Mouse (Mus musculus) forebrain, postnatal 0 days (tissue): ENCODE measurements at regions not wholly inside any gene's neighbourhood (a gene's known extent, or its start where the extent isn't known, plus 50 kb on each side); places are given as distances from the start of the nearest gene placed in this dataset.

Source experiments
- ATAC-seq: fragments of 200-750 bp; cut with Nextera tagmentation; 2 replicates; pipeline ENCODE4 v1.8.0; 2017; ENCODE audit warnings: mild to moderate bottlenecking, moderate library complexity
- DNase-seq: peaks from one replicate; pipeline ENCODE4 v3.0.0-alpha.2; 2015
- H3K27ac ChIP-seq: fragments of 300-500 bp; sonication (generic); 2 replicates; pipeline ENCODE4 v1.5.1; 2014; ENCODE audit warnings: low read depth, mild to moderate bottlenecking, antibody characterized with exemption, low read length, moderate library complexity, mixed read lengths
- H3K27me3 ChIP-seq: fragments of 300-500 bp; sonication (generic); 2 replicates; pipeline ENCODE4 v1.6.1; 2014; ENCODE audit warnings: mild to moderate bottlenecking, low read length, mixed read lengths; ENCODE audit not compliant: insufficient read depth
- H3K36me3 ChIP-seq: fragments of 300-500 bp; sonication (generic); 2 replicates; pipeline ENCODE4 v1.6.1; 2014; ENCODE audit warnings: mild to moderate bottlenecking, moderate library complexity; ENCODE audit not compliant: insufficient read depth
- H3K4me1 ChIP-seq: fragments of 300-500 bp; sonication (generic); 2 replicates; pipeline ENCODE4 v1.6.1; 2014; ENCODE audit warnings: antibody characterized with exemption; ENCODE audit not compliant: insufficient read depth
- H3K4me2 ChIP-seq: fragments of 300-500 bp; sonication (generic); 2 replicates; pipeline ENCODE4 v1.6.1; 2014; ENCODE audit warnings: low read depth, mild to moderate bottlenecking, moderate library complexity
- H3K4me3 ChIP-seq: fragments of 300-500 bp; sonication (generic); 2 replicates; pipeline ENCODE4 v1.5.1; 2014; ENCODE audit warnings: low read depth, low read length, mixed read lengths
- H3K9ac ChIP-seq: fragments of 300-500 bp; sonication (generic); 2 replicates; pipeline ENCODE4 v1.6.1; 2014; ENCODE audit warnings: mild to moderate bottlenecking
- H3K9me3 ChIP-seq: fragments of 300-500 bp; sonication (generic); 2 replicates; pipeline ENCODE4 v1.6.1; 2016; ENCODE audit warnings: low read length
- CTCF ChIP-seq: sonication (generic); IDR thresholded peaks from 2 replicates; pipeline ENCODE4 v1.5.1; 2016; ENCODE audit warnings: antibody characterized with exemption, control low read depth, low read depth
- WGBS: fragments of 180-500 bp; shearing (Covaris S2); extraction: QIAGEN DNeasy Blood & Tissue Kit; methylation state at CpG from one replicate; pipeline ENCODE4 v1.1.7; 2014; 5-methylcytosine and 5-hydroxymethylcytosine counted together

DNA sequence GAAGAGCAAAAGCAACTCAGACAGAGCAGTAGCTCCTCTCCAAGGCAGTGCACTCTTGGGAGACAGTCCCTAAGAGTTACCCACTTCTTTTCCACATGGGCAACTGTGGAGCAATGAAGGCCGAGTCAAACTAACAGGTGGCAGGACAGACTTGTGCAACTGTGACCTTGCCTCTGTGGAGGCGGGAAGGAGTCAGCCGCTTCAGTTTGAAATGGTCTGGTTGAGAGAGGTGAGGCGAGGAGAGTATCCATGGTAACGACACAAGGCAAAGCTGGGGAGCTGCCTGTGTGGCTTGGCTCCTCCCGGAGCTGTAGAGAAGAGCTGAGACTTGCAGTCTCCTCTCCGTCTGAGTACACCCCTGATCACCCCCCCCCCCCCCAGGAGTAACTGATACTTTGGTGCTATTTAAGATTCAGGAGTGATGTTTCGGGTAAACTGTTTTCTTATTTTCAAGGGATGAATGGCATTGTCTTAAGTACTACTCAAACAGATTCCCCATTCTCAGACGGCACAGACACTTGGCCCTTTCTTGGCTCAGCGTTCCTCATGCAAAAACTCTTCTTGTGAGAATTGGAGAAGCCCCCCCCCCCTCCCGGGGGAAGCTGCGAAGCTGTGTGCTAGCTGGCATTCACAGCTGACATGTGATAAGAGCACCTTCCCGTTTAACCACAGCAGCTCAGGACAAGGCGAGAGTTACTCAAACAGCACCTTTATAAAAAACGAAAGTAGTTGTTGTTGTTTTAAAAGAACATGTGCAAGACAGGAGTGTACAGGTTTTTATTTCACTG, 54.9 kb upstream of the Chst1 start:
- H3K4me2 ChIP-seq: no peak overlapping the region
- H3K4me3 ChIP-seq: no peak overlapping the region
- WGBS: 9% methylated on average over 15 of the region's 15 CpGs
- no peak overlapping the region for H3K27ac ChIP-seq
- no peak for TF ChIP-seq CTCF
- H3K36me3 ChIP-seq: no peaks in the 10 kb centered on the region
- H3K27me3 ChIP-seq: no peaks in the 10 kb centered on the region
- DNase-seq: peak; percentile 68
- no peaks in the 10 kb centered on the region for H3K9me3 ChIP-seq
- H3K9ac ChIP-seq: no peak overlapping the region
- peak; percentile 92 for ATAC-seq
- H3K4me1 ChIP-seq: peaks cover 10% of the 10 kb centered on the region; the same call in 1 of the 2 replicates

DNA sequence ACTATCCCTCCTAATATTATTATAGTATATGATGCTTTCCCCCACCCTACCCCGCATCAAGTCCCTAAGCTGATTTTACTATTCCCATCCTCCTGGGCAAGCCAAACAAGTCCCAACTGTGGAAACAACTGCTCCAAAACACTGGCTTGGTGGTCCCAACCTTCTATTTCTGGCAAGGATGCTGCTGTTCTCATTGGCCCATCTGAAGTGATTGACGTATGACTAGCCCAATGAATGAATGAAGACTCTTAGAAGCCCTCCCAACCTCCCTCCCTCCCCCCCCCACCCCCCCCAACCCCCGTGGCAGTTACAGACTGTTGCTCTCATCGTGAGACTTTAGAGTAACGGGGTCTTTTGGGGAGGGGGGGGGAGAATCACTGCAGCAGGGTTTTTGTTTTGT, 58.7 kb upstream of the Chst1 start:
- Histone ChIP-seq H3K4me2 (no peak overlapping the region), H3K9ac (no peak overlapping the region), H3K4me3 (no peak overlapping the region), H3K9me3 (no peaks in the 10 kb centered on the region), H3K4me1 (peaks cover 10% of the 10 kb centered on the region; the same call in 1 of the 2 replicates), H3K27me3 (no peaks in the 10 kb centered on the region), H3K36me3 (no peaks in the 10 kb centered on the region), H3K27ac (no peak overlapping the region)
- no peak for TF ChIP-seq CTCF
- ATAC-seq: no peak
- WGBS: 69% methylated on average over 5 of the region's 5 CpGs
- DNase-seq: no peak

DNA sequence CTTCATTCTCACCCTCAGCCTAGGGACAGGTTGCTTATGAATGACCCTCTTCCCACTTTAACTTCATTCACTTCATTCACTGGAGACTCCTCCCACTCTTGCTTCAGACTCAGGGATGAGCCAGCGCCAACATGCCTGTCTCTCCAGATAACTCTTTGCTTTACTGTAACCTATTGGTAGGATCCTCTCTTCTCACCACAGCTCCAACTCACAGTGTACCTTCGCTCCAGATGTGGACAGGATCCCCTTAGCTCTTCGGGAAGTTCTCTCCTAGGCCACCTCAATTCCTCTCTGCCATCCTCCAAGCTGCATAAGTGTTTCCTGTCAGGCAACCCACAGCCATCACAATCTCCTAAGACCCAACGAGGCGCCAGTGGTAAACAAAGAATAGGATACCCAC, 67.5 kb upstream of the Chst1 start:
- WGBS: 92% methylated on average over 5 of the region's 5 CpGs
- Histone ChIP-seq H3K9ac (no peak overlapping the region), H3K4me1 (0 out of 2 replicates have a peak, but pooled peaks cover 3% of the 10 kb centered on the region), H3K4me2 (no peak overlapping the region), H3K4me3 (no peak overlapping the region), H3K36me3 (no peaks in the 10 kb centered on the region), H3K27me3 (no peaks in the 10 kb centered on the region), H3K9me3 (no peaks in the 10 kb centered on the region), H3K27ac (no peak overlapping the region)
- DNase-seq: no peak
- no peak for TF ChIP-seq CTCF
- no peak for ATAC-seq

DNA sequence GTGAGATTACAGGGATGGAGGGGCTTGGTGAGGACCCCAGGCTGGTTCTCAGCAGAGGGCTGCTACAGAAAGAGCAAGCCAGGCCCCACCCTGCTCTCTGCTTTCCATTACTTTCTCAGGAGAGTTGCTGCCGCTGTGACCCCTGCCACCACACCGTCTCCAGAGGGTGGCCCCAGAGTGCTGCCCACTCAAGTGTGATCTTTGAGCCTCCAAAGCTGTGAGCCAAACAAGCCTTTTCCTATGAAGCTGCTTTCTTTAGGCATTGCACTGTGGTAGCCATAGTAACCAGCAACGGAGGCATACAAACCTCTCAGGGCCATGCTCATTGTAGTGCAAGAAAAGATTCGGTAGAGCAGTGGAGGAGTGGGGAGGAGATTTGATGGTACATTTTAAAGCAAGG, 68.8 kb upstream of the Chst1 start:
- Histone ChIP-seq H3K4me1 (0 out of 2 replicates have a peak, but pooled peaks cover 3% of the 10 kb centered on the region), H3K4me2 (no peak overlapping the region), H3K27me3 (no peaks in the 10 kb centered on the region), H3K9ac (no peak overlapping the region), H3K27ac (no peak overlapping the region), H3K36me3 (no peaks in the 10 kb centered on the region), H3K9me3 (no peaks in the 10 kb centered on the region), H3K4me3 (no peak overlapping the region)
- peak; percentile 39 for DNase-seq
- TF ChIP-seq CTCF: no peak
- WGBS: 9% methylated on average over 4 of the region's 4 CpGs
- ATAC-seq: peak; percentile 40; the same call in 1 of the 2 replicates

DNA sequence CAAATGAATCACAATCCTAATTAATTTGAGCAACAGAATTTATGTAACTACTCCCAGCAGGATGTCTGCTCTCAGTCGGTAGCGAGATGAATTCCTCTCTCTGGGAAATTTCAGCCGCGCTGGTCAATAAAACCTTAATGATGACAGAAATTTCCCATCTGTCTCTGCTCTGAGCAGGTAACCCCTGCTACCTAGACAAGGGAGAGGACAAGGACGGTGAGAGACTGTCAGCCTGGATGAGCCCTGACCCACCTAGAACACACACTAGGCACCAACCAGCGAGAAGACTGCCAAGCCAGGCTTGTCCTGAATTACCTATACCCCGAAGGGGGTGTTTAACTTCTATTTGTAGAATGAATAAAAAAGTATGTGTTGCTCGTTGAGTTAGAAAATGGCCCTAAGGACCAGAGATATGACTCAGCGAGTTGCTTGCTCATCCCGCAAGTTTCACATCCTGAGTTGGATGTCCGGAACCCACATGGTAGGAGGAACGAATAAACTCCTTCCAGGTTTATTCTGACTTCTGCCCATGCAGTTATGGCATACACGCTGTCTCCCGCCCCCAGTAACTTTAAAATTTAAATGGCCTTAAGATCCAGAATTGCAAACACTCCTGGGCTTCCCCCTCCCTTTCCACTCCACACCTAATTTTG, 69.5 kb upstream of the Slc35c1 start:
- DNase-seq: no peak
- ATAC-seq: peak; percentile 28; the same call in 1 of the 2 replicates

DNA sequence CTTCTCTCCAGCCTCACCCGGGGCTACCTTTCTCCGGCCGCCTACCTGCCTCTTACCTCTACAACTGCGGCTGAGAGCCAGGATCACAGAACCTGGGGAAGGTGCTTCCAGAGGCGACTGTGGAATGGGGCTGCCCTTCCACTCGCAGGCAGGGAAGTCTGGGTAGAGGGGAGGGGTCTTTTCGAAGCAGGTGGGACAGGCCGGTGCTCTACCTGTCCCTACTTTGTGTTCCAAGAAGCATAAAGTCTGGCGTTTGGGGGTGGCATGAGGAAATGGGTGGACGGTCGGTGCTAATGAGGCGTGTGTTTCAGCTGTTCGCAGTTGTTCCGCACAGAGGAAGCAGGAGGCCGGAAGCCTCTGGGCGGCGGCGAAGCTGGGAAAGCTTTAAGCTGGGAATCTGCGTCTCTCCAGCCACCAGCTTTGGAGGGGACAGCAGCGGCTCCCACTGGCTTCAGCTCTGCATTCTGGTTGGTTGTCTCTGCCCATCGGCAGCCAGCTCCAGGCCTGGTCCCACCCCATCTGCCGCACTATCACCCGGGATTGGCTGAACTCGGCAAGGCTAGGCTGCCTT, 68.8 kb upstream of the Slc35c1 start:
- H3K9me3 ChIP-seq: no peaks in the 10 kb centered on the region
- DNase-seq: peak; percentile 88
- H3K4me2 ChIP-seq: peak overlapping the region; percentile 64
- peak; percentile 37 for TF ChIP-seq CTCF
- no peaks in the 10 kb centered on the region for H3K27me3 ChIP-seq
- H3K36me3 ChIP-seq: no peaks in the 10 kb centered on the region
- 8% methylated on average over 23 of the region's 24 CpGs for WGBS
- peak overlapping the region; percentile 39 for H3K4me3 ChIP-seq
- 0 out of 2 replicates have a peak, but pooled peaks cover 3% of the 10 kb centered on the region for H3K4me1 ChIP-seq
- peak; percentile 99 for ATAC-seq
- peak overlapping the region; percentile 55 for H3K9ac ChIP-seq
- H3K27ac ChIP-seq: peak overlapping the region; percentile 71

More for the DNA sequence above, 69.5 kb upstream of the Slc35c1 start:
- Histone ChIP-seq H3K4me2 (peak overlapping the region; percentile 64), H3K4me3 (peak overlapping the region; percentile 39), H3K27me3 (no peaks in the 10 kb centered on the region), H3K27ac (peak overlapping the region; percentile 71), H3K9ac (peak overlapping the region; percentile 55), H3K4me1 (0 out of 2 replicates have a peak, but pooled peaks cover 3% of the 10 kb centered on the region), H3K36me3 (no peaks in the 10 kb centered on the region), H3K9me3 (no peaks in the 10 kb centered on the region)
- no peak for TF ChIP-seq CTCF
- WGBS: 47% methylated on average over 14 of the region's 14 CpGs
